In the genomic region with DNA sequence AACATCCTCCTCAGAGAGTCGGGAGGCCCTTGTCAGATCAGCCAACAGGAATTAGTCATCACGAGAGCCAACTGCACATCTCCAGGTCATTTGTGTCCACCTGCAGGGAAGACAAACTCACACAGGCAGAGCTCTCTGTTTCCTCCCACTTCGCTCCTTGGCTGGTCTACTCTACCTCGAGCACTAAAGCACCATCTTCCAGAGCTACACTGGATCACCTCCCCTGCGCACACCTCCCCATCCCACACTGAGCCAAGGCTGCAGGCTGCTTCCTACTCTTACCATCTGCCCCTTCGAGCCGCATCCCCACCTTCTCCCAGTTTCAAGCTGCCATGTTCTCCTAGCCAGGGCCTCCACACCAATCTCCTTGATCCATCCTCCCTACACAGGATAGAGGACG, we compare ENCODE assay signal across 12 mouse cellular contexts.
DNase-seq lines count a peak whose midpoint lies in the region; ATAC-seq lines count a peak whose summit lies in the region.
"Had no signal": no experiment of that assay in that cellular context is flagged by ENCODE, and none has a peak within 500 bp of the region (broad histone marks: within the 10 kb centered on the region; RNA-seq: fewer than 3 reads in every experiment).

No protein-coding gene starts in this region.

- intact Hi-C loops in left cerebral cortex, postnatal 14 days (cut with DNase I): no loop called here

- DNase-seq in frontal cortex, postnatal 14 days (ENCODE audit: low spot score in 2 of 2): no peak
- peak; percentile 60 for DNase-seq in cerebellum, adult 11 months
- peak; percentile 76 to 80 for DNase-seq in cerebellum, postnatal 10 days
- peak; percentile 43 to 54 for DNase-seq in left cerebral cortex, postnatal 14 days (ENCODE audit: low spot score in 2 of 2)
- no peak for DNase-seq in kidney, postnatal 36 days
- DNase-seq in spleen, postnatal 10 days (ENCODE audit: low spot score in 2 of 2): no peak
- DNase-seq: adrenal gland, postnatal 36 days; gastrocnemius, postnatal 10 days; kidney, adult 11 months; lung, postnatal 4 days; midbrain, embryonic 14.5 days had no signal

- ATAC-seq in frontal cortex, adult (ENCODE audit: low TSS enrichment): peak; percentile 92

Comparison
In these comparisons a context has a peak if more than half of its experiments do, and no peak if none do; other contexts are left out.
1. DNase-seq: peak in cerebellum, adult 11 months (single experiment), cerebellum, postnatal 10 days (2 of 2) and left cerebral cortex, postnatal 14 days (2 of 2); none in frontal cortex, postnatal 14 days (0 of 2), kidney, postnatal 36 days (0 of 2) and spleen, postnatal 10 days (0 of 2).